Mouse (Mus musculus) embryonic fibroblast, embryonic 13.5 days (primary cell): ENCODE results near the gene Kif6.

Experiments used
- CTCF ChIP-seq: IDR thresholded peaks from 2 replicates; pipeline ENCODE4 v1.5.1; 2011; ENCODE audit warnings: mild to moderate bottlenecking, control low read depth, low read length, moderate library complexity, borderline replicate concordance; ENCODE audit not compliant: insufficient read depth
- POLR2A ChIP-seq: IDR thresholded peaks from 2 replicates; pipeline ENCODE4 v1.6.1; 2011; ENCODE audit warnings: low read depth, mild to moderate bottlenecking, control low read depth, low read length, moderate library complexity

GRCm38 (mm10) chr17:49648970-49649369, 34.0 kb downstream of the Kif6 start:
- TF ChIP-seq CTCF (no peak), POLR2A (no peak)
